Mouse (Mus musculus): ENCODE measurements around the gene Neu3.

DNA sequence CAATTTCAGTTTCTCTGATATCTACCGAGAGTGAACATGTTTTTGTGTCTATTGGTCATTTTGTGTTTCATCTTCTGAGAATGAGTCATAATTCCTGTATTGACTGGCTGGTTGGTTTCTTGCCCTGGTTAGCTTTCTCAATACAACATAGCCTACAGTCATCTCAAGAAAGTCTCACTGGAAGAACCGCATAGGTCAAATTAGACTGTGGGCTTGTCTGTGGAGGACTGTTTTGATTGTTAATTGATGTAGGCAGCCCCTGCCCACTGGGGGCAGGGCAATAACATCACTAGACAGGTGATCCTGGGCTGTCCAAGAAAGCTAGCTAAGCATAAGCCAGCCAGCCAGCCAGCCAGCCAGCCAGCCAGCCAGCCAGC lies 5.6 kb upstream of the Neu3 start:
- TF ChIP-seq POLR2A (IDR thresholded peaks at IDR 0.05; ENCODE audit: low read depth, low read length) (no peak), CTCF (conservative IDR thresholded peaks at IDR 0.05; ENCODE audit: insufficient read depth, insufficient read length, low read depth, low read length) (no peak)

All from kidney, adult 2 months (tissue).